ENCODE assay signal across 8 mouse cellular contexts in genomic region chr2:152693735-152694134, GRCm38 (mm10). TPM values are rescaled to one million over a fixed set of nuclear protein-coding genes. Genes with fewer than 3 reads are reported as not detected.
DNase-seq lines count a peak whose midpoint lies in the region; ATAC-seq and TF ChIP-seq lines count a peak whose summit lies in the region.

No protein-coding gene starts in this region.

- no peaks in the 10 kb centered on the region for H3K79me2 ChIP-seq in liver, adult 2 months (ENCODE audit: control insufficient read depth, insufficient read depth, low read length)

- H3K27ac ChIP-seq in liver, adult 2 months (replicated peaks; ENCODE audit: insufficient read depth, low read depth, low read length): peak overlapping the region; percentile 60
- no peak overlapping the region for H3K27ac ChIP-seq in forebrain, embryonic 13.5 days
- H3K27ac ChIP-seq in limb, embryonic 11.5 days (replicated peaks; ENCODE audit: low read depth, low read length): no peak overlapping the region
- no peak overlapping the region for H3K27ac ChIP-seq in neural tube, embryonic 14.5 days (ENCODE audit: low read depth, low read length)

- TF ChIP-seq CTCF in liver, adult 2 months (IDR thresholded peaks at IDR 0.05; ENCODE audit: low read depth, low read length): 0 out of 2 replicates have a peak, but pooled peaks have one; percentile 8

- H3K4me3 ChIP-seq in liver, adult 2 months (ENCODE audit: insufficient read depth, low read depth, low read length): no peak overlapping the region
- H3K4me3 ChIP-seq in forebrain, embryonic 13.5 days: peak overlapping the region; percentile 15; the same call in 1 of the 2 replicates
- H3K4me3 ChIP-seq in limb, embryonic 11.5 days (ENCODE audit: low read depth, low read length): no peak overlapping the region
- 0 out of 2 replicates have a peak overlapping the region, but pooled peaks have one; percentile 7 for H3K4me3 ChIP-seq in neural tube, embryonic 14.5 days (ENCODE audit: low read depth, low read length)

- no peak for ATAC-seq in forebrain, embryonic 13.5 days
- no peak for ATAC-seq in limb, embryonic 11.5 days (ENCODE audit: insufficient number of reproducible peaks, low FRiP score, low TSS enrichment, low read depth)
- 0 out of 2 replicates have a peak, but pooled peaks have one; percentile 1 for ATAC-seq in neural tube, embryonic 14.5 days (ENCODE audit: low read depth)
- no peak for ATAC-seq in erythroid progenitor cell, adult 5-6 weeks (replicated peaks; ENCODE audit: low FRiP score, poor library complexity, severe bottlenecking)

- no peak for TF ChIP-seq POLR2A in liver, adult 2 months (IDR thresholded peaks at IDR 0.05; ENCODE audit: extremely low read depth, insufficient read depth, low read length)

- 88% methylated on average over 13 of the region's 13 CpGs for WGBS in liver, adult 2 months
- 87% methylated on average over 13 of the region's 13 CpGs for WGBS in forebrain, embryonic 13.5 days
- 86% methylated on average over 13 of the region's 13 CpGs for WGBS in limb, embryonic 11.5 days
- WGBS in neural tube, embryonic 14.5 days: 91% methylated on average over 13 of the region's 13 CpGs

- H3K4me1 ChIP-seq in liver, adult 2 months (ENCODE audit: control insufficient read depth, insufficient read depth, low read length): peaks cover 9% of the 10 kb centered on the region
- no peaks in the 10 kb centered on the region; the same call in none of the 2 replicates for H3K4me1 ChIP-seq in forebrain, embryonic 13.5 days
- no peaks in the 10 kb centered on the region; the same call in none of the 2 replicates for H3K4me1 ChIP-seq in limb, embryonic 11.5 days (ENCODE audit: control insufficient read depth, insufficient read depth, low read length)
- H3K4me1 ChIP-seq in neural tube, embryonic 14.5 days (ENCODE audit: control insufficient read depth, insufficient read depth, low read length): peaks cover 3% of the 10 kb centered on the region; the same call in 1 of the 2 replicates

- H3K9ac ChIP-seq in liver, adult 2 months (ENCODE audit: low read depth, low read length): peak overlapping the region; percentile 4; the same call in 1 of the 2 replicates
- peak overlapping the region; percentile 41 for H3K9ac ChIP-seq in forebrain, embryonic 13.5 days
- peak overlapping the region; percentile 3; the same call in 1 of the 2 replicates for H3K9ac ChIP-seq in limb, embryonic 11.5 days (ENCODE audit: low read length)
- H3K9ac ChIP-seq in neural tube, embryonic 14.5 days (replicated peaks; ENCODE audit: low read depth, low read length): peak overlapping the region; percentile 39; the same call in 1 of the 2 replicates

- no peaks in the 10 kb centered on the region for H3K27me3 ChIP-seq in liver, adult 2 months (ENCODE audit: control insufficient read depth, insufficient read depth, low read length)
- H3K27me3 ChIP-seq in forebrain, embryonic 13.5 days: no peaks in the 10 kb centered on the region
- no peaks in the 10 kb centered on the region for H3K27me3 ChIP-seq in limb, embryonic 11.5 days (ENCODE audit: control insufficient read depth, insufficient read depth, low read length)
- H3K27me3 ChIP-seq in neural tube, embryonic 14.5 days (ENCODE audit: control insufficient read depth, insufficient read depth, low read length): no peaks in the 10 kb centered on the region

- DNase-seq in liver, adult 2 months (ENCODE audit: extremely low read depth, low read depth, low spot score): no peak
- DNase-seq in liver: no peak
- no peak for DNase-seq in limb, embryonic 11.5 days (ENCODE audit: low spot score)
- no peak for DNase-seq in cerebellum, adult 11-12 months
- no peak for DNase-seq in cerebellum, postnatal 14 days

- H3K9me3 ChIP-seq in forebrain, embryonic 13.5 days (replicated peaks): no peaks in the 10 kb centered on the region
- H3K9me3 ChIP-seq in limb, embryonic 11.5 days (ENCODE audit: control insufficient read depth, low read length): no peaks in the 10 kb centered on the region
- no peaks in the 10 kb centered on the region for H3K9me3 ChIP-seq in neural tube, embryonic 14.5 days (ENCODE audit: control insufficient read depth, low read length)

- H3K4me2 ChIP-seq in forebrain, embryonic 13.5 days: peak overlapping the region; percentile 50
- H3K4me2 ChIP-seq in limb, embryonic 11.5 days (ENCODE audit: low read depth, severe bottlenecking): peak overlapping the region; percentile 22; the same call in 1 of the 2 replicates
- peak overlapping the region; percentile 45; the same call in 1 of the 2 replicates for H3K4me2 ChIP-seq in neural tube, embryonic 14.5 days (ENCODE audit: low read depth, low read length)

- peaks cover 19% of the 10 kb centered on the region; the same call in 1 of the 2 replicates for H3K36me3 ChIP-seq in liver, adult 2 months (ENCODE audit: control insufficient read depth, insufficient read depth, low read length)
- H3K36me3 ChIP-seq in forebrain, embryonic 13.5 days (ENCODE audit: poor library complexity, severe bottlenecking): peaks cover 72% of the 10 kb centered on the region
- peaks cover 13% of the 10 kb centered on the region for H3K36me3 ChIP-seq in limb, embryonic 11.5 days (ENCODE audit: control insufficient read depth, insufficient read depth, low read length)
- H3K36me3 ChIP-seq in neural tube, embryonic 14.5 days (ENCODE audit: control insufficient read depth, insufficient read depth, low read length): peaks cover 16% of the 10 kb centered on the region; the same call in 1 of the 2 replicates

RNA-seq across cellular contexts. Expression of gene Mcts2, which starts 6.9 kb away (rescaled TPM):
- 7.2 and 8.9 TPM in 2 replicates for total RNA-seq in liver, adult 2 months (2014; rRNA removed)
- 2.4 and 3.8 TPM in 2 replicates for polyA plus RNA-seq in liver, adult 2 months (2012; rRNA removed)
- 40.0 and 42.2 TPM in 2 replicates for polyA plus RNA-seq in forebrain, embryonic 13.5 days (2015; fragmentation: Nextera tagmentation; extraction: Ambion mirVana)
- 37.1 and 38.5 TPM in 2 replicates for polyA plus RNA-seq in limb, embryonic 11.5 days (2014; fragmentation: Nextera tagmentation; extraction: Ambion mirVana)
- polyA plus RNA-seq in neural tube, embryonic 14.5 days (2014; fragmentation: Nextera tagmentation; extraction: Ambion mirVana): 40.2 and 43.8 TPM in 2 replicates
- total RNA-seq in erythroid progenitor cell, adult 5-6 weeks (2015; ENCODE audit: low replicate concordance): not detected in 2 replicates
- 1.7 TPM in 1 of 2 replicates, not detected in the other for total RNA-seq in erythroid progenitor cell, adult 5-6 weeks (2017; ENCODE audit: low replicate concordance)

RNA-seq across cellular contexts. Expression of gene H13, which starts 24.5 kb away (rescaled TPM):
- 65.5 and 86.1 TPM in 2 replicates for total RNA-seq in liver, adult 2 months (2014; rRNA removed)
- 117 and 148 TPM in 2 replicates for polyA plus RNA-seq in liver, adult 2 months (2012; rRNA removed)
- 131 and 142 TPM in 2 replicates for polyA plus RNA-seq in forebrain, embryonic 13.5 days (2015; fragmentation: Nextera tagmentation; extraction: Ambion mirVana)
- polyA plus RNA-seq in limb, embryonic 11.5 days (2014; fragmentation: Nextera tagmentation; extraction: Ambion mirVana): 123 and 126 TPM in 2 replicates
- 156 and 160 TPM in 2 replicates for polyA plus RNA-seq in neural tube, embryonic 14.5 days (2014; fragmentation: Nextera tagmentation; extraction: Ambion mirVana)
- 17.7 and 24.7 TPM in 2 replicates for total RNA-seq in erythroid progenitor cell, adult 5-6 weeks (2015; ENCODE audit: low replicate concordance)
- 11.6 and 13.2 TPM in 2 replicates for total RNA-seq in erythroid progenitor cell, adult 5-6 weeks (2017; ENCODE audit: low replicate concordance)

RNA-seq across cellular contexts. Expression of gene Id1, which starts 42.3 kb away (rescaled TPM):
- 16.4 and 33.0 TPM in 2 replicates for total RNA-seq in liver, adult 2 months (2014; rRNA removed)
- 19.2 and 33.0 TPM in 2 replicates for polyA plus RNA-seq in liver, adult 2 months (2012; rRNA removed)
- polyA plus RNA-seq in forebrain, embryonic 13.5 days (2015; fragmentation: Nextera tagmentation; extraction: Ambion mirVana): 25.8 and 26.1 TPM in 2 replicates
- 221 and 248 TPM in 2 replicates for polyA plus RNA-seq in limb, embryonic 11.5 days (2014; fragmentation: Nextera tagmentation; extraction: Ambion mirVana)
- polyA plus RNA-seq in neural tube, embryonic 14.5 days (2014; fragmentation: Nextera tagmentation; extraction: Ambion mirVana): 49.9 and 50.4 TPM in 2 replicates
- total RNA-seq in erythroid progenitor cell, adult 5-6 weeks (2015; ENCODE audit: low replicate concordance): 1.3 and 17.3 TPM in 2 replicates
- total RNA-seq in erythroid progenitor cell, adult 5-6 weeks (2017; ENCODE audit: low replicate concordance): 1.6 and 2.6 TPM in 2 replicates

Comparison
In these comparisons a context has a peak if more than half of its experiments do, and no peak if none do; other contexts are left out.
1. H3K4me3 ChIP-seq: peak in forebrain, embryonic 13.5 days (single experiment) and neural tube, embryonic 14.5 days (single experiment); none in liver, adult 2 months (single experiment) and limb, embryonic 11.5 days (single experiment).
2. Peak in every context shown above with its lines, with median percentiles within 50 percentile points of each other: H3K9ac ChIP-seq and H3K4me2 ChIP-seq.